Mouse (Mus musculus): Measurements from ENCODE around the gene Dhcr24.

The Dhcr24 gene

GRCm38 (mm10) chr4:106560846-106561781 lies at the start of gene Dhcr24:
Gene Dhcr24 (plus strand): TSS chr4:106561038.
- DNase-seq: peak; percentile 93

DNA sequence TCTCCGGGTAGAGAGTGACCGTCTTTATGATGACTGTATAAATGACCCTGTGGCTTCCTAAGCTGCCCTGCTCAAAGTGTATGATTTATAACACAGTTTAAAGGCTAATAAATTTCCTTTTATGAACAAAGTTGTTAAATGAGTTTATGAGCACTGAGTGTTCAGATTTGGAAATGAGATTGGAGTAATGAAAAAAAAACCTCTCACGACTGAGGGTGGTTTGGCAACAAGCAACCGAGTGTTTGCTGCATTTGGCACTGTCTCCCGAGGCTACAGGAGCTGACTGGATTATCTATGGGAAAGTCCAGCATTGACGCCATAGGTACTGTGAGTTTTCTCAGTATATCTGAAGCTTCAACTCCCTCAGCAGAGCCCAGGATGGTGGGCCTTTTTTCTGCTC lies 46.2 kb upstream of the Dhcr24 start:
- no peak for DNase-seq

GRCm38 (mm10) chr4:106522547-106522946 lies 38.3 kb upstream of the Dhcr24 start:
- DNase-seq: no peak

GRCm38 (mm10) chr4:106524131-106524530 lies 36.7 kb upstream of the Dhcr24 start:
- no peak for DNase-seq

- no peak for DNase-seq
Measured at GRCm38 (mm10) chr4:106525001-106525400, 35.8 kb upstream of the Dhcr24 start.

- DNase-seq: no peak
Measured at GRCm38 (mm10) chr4:106527856-106528547, 32.8 kb upstream of the Dhcr24 start.

DNA sequence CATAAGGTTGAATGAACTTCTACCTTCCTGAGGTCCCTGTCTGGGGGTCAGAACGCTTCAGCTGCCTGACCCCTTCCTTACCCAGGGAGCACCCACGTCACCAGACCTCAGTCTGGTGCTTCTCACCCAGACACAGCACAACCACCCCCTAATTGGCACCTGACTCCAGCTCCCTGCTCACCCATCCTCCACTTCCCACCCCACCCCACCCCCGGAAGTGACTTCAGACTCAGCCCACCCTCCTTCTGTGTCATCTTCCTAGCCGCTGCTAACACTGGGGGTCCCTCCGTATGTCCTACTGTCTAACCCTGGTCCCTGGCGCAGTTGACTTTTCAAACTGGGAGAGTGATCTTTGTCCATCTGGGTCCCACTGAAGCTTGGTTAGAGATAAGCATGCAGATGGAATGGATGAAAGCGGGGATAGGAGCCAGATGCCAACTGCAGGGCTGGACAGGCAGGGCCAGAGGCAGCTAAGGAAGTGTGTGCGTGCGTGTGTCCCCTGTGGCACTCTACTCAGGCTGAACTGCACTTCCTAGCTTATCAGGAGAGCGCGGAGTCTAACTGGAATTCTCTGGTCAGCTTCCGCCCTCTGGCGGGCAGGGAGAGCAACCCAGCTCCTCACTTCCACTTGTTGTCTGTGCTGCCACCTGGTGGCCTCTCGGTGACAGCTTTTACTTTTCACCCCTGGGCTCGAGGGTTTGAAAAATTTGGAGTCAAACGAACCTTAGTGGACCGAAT lies 31.3 kb upstream of the Dhcr24 start:
- peak; percentile 85 for DNase-seq

DNA sequence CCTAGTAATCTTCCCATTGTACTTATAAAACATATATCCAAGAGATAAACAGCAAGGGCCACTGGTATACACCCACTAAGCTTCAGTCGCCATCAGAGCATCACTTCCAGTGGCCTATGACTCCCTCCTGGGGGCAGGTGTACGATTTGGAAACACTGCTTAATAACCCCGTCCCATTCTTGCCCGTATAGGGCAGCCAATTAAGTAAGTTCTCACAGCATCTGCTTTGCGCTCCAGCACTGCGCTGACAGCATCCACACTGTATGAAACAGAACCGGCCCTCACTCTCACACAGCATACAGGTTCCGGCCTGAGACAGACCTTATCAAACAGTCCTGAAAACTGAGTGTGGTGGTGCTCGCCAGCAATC lies 30.7 kb upstream of the Dhcr24 start:
- DNase-seq: no peak

DNA sequence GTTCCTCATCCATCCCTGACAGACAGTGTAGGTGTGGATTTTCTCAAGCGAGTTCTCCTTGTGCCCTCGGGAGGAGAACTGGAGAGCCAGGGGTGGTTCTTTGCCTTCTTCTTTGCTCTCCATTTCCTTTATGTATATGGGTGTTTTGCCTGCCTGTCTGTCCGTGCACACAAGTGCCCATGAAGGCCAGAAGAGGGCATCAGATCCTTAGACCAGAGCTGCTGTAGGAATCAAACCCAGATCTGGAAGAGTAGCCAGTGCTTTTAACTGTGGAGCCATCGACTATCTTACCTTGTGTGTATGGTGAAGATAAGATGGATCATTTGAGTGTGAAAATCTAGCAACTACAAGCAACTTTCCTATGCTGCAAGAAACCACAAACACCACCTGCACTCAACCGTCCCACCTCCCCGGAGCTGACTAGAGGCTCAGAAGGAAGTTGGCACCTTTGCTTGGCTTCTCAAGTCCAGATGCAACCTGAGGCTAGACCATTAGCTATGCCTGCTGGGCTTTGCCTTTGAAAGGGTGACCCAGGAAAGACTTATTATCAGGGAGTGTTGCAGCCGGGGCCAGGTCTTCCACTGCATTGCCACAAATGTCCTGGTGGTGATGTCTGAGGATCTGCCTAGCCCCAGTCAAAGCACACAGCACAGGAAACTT lies 27.3 kb upstream of the Dhcr24 start:
- no peak for DNase-seq

DNA sequence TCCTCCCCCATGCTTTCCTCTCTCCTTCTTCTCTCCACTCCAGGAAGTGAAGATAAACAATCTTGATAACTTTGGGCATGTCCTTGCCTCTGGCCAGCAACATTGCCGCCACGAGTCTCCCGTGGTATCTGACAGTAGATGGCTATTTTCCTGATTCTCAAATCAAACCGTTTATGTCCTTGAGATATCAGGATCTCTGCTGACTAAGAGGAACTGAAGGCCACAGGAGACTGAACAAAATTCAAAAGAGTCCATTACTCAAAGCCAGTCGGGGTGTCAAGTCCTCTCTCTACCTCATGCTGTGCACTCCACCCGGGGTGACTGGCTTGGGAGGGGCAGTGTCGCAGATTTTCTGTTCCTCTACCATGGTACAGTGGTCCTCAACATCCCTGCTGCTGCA lies 26.6 kb upstream of the Dhcr24 start:
- no peak for DNase-seq

DNA sequence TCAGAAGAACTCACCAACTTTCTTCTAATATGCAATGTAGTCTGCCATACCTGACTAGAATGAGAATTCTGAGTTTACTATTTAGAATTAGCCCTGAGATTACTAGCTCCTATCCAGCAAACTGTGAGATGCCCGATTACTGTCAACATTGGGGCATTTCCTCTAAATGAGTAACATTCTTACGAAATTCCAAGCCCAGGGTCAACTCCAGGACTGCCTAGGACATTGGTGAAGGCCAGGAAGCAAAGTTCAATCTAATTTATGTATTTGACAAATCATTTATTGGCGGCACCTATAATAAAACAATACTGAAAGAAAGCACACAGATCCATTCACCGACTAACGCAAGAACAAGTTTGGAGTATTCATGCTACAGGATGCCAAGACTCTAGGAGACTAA lies 21.1 kb upstream of the Dhcr24 start:
- no peak for DNase-seq

DNA sequence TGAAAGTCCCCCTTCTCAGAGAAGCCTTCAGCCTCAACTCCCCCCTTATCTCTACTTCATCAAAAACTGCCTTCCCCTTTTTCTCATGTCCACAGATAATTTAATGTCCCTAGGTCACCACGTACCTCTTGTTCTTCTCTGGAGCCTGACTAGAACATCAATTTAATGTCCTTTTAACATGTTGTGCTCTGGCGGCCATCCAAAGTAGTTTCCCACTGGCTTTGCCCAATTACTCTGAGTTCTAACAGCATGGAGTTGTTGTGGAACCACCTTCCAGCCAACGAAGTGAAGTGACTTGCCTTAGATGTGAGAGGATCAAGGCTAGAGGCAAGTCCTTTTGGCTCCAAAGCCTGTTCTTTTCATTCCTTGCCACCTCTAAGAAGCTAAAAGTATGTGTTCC lies 19.3 kb upstream of the Dhcr24 start:
- DNase-seq: no peak

GRCm38 (mm10) chr4:106542211-106542610 lies 18.6 kb upstream of the Dhcr24 start:
- no peak for DNase-seq

- DNase-seq: no peak
Measured at GRCm38 (mm10) chr4:106545817-106546373, 14.9 kb upstream of the Dhcr24 start.

DNA sequence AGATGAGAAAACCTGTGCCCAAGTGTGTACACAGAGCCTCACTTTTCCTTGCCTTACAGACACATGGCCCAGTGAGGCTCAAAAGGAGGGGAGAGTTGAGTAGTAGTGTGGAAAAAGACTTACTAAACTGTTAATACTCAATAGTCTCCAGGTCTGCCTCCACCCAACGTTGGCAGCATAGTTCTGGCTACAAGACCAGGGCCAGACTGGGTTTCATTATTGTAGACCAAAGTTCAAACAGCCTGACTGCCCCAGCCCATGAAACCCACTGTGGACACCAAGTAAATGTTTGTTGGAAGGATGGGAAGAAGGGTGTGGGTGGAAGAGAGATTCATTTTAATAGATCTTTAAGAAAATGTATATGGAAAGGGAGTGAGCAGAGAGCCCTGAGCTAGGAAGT lies 13.9 kb upstream of the Dhcr24 start:
- no peak for DNase-seq

DNA sequence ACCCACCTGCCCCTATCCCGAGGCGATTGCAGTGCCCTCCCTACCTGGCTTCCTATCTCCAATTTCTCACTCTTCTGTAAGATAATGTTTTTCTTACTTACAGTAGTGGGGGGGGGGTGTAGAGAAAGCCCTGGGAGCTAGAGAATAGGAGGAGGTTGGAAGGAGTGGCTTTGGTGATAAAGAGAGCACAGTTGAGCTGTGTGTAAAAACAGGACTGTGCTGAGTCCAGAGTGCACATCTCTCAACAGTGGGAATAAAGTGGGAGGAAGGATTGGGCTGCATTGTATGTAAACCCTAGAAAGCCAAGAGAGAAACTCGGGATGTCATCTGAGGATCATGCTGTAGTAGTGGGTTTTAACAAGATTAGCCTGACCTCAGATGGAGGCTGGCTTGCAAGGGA lies 12.7 kb upstream of the Dhcr24 start:
- DNase-seq: no peak

DNA sequence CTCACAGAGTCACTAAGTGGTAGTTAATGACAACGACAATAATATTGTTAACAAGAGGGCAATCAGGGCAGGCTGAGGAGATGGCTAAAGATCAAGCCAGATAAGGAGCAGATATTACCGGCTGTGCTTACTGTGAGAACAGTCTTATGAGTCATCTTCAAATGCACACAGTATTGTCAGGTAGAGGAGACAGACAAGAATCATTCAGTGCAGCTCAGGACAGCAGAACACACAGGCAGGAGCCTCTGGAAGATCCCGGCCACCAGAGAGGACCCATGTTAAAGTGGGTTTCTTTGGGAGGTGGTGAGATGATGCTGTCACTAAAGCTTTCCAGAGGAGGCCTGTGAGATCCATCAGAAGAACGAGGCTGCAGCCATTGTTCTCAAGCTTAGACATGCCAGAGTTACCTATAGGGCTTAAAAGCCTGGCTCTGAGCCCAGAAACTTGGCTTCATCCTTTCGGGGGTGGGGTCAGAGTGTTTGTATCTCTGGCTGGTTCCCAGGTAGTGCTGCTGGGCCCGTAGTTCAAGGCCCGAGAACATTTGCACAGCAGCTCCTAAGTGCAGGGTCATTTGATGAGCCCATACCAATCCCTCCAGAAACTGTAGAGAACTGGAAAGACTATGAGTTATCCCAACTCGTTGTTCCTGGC lies 10.2 kb upstream of the Dhcr24 start:
- no peak for DNase-seq

DNA sequence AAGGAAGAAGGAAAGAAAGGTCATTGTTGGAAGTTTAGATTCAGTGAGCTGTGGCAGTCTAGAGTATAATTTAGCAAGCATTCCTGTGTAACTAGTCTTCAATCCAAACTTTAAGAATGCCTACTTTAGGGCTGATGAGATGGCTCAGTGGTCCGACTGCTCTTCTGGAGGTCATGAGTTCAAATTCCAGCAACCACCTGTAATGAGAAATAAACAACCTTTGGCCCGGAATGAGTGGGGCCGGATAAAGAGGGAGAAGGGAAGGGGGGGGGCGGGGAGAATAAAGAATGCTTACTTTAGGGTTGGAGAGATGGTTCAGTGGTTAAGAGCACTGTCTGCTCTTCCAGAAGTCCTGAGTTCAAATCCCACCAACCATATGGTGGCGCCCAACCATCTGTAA lies 3.6 kb upstream of the Dhcr24 start:
- no peak for DNase-seq

DNA sequence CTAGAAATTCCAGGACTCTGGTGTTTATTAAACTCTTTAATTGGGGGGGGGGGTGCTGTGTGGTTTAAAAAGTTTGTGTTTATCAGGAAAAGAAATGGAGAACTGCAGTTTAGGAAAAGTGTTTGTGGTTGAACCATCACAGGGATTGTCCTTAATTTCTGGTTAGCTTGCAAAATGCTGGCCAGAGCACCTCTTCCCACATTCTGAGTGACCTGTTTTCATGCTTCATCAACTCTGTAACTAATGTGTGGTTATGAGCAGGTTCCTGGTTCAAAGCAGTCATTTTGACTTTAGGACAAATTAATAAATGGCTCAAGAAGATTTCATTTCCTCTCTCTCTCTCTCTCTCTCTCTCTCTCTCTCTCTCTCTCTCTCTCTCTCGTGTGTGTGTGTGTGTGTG lies 2.9 kb upstream of the Dhcr24 start:
- DNase-seq: no peak

DNA sequence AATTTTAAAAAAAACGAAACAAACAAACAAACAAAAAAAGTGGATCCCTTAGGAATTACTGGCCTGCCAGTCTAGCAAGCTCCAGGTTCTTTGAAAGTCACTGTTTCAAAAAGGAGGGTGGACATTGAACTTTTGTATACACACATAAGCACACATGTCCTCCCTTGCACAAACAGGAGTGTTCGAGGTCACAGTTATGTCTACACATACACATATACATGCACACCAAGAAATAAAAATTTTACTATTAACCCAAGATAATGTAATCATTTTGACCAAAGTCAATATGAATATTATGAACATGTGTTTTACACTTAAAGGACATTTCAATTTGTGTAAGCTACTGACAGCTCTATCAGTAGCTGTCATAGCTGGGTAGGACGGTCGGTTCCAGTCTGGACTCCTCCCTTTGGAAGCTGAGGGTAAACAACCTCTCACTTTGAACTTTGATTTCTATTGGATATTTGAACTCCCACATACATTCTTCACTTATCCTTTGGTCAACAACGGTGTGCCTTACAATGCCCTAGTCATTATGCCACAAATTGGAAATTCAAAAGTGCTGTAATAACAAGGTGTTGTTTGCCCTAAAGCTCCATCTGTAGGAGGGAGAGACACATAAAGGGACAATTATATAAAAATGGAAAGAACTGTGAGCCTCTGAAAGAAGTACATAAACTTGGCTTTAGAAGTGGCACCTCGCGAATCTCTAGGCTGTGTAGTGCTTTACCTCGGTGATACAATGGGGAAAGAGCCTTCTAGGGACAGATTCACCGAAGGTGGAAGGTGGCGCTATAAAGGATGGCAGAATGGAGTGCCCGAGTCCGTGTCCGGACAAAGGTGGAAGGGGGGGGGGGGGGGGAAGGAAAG lies 1.3 kb upstream of the Dhcr24 start:
- no peak for DNase-seq

DNA sequence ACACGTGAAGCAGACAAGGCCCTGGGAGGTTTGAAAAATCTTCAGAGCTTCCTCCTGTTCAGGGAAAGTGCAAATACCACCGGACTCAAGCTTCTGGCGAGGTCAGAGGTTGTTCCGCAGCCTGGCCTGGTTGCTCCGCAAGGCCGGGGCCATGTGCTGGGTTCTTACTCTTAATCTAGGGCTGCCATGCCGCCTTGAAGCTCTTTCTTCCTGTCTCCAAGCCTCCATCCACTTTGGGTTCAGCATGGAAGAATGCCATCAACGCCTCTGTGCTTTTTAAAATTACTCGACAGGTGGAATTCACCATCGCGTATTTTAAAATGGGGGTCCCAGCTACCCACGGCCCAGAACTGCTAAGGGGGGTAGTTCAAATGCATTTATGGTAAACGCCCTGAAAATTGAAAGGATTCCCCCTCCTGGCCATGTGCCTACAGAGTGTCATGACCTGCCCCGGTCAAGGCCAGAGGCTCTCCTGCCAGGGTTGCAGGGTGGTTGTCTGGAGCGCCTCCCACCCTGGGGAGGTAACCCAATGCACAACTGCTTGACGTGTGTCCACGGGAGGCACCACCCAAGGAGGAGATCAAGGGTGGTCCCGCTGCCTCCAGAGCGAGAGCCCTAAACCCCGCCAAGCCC lies 509 bp upstream of the Dhcr24 start:
- no peak for DNase-seq
